Mouse (Mus musculus): ENCODE data around the gene Scarf1. TPM values are rescaled to one million over a fixed set of nuclear protein-coding genes. Genes with fewer than 3 reads are reported as not detected.

Scarf1 gene
- polyA plus RNA-seq, 1 experiment from 2014 or later = 3.6 TPM

GRCm38 (mm10) chr11:75574378-75575123 lies 61.2 kb downstream of the Scarf1 start:
- ATAC-seq = no peak
- Histone ChIP-seq H3K9ac (replicated peaks; ENCODE audit: low read depth, low read length) (no peak overlapping the region), H3K4me2 (ENCODE audit: low read length) (no peak overlapping the region), H3K4me1 (replicated peaks; ENCODE audit: control insufficient read depth, insufficient read depth, low read length) (peaks cover 14% of the 10 kb centered on the region), H3K4me3 (replicated peaks; ENCODE audit: low read length) (no peak overlapping the region), H3K27ac (ENCODE audit: low read length) (no peak overlapping the region), H3K9me3 (ENCODE audit: control insufficient read depth, low read length) (no peaks in the 10 kb centered on the region), H3K27me3 (replicated peaks; ENCODE audit: control insufficient read depth, insufficient read depth, low read length) (no peaks in the 10 kb centered on the region), H3K36me3 (ENCODE audit: control insufficient read depth, insufficient read depth) (peaks cover 1% of the 10 kb centered on the region; the same call in 1 of the 2 replicates)
- 84% methylated on average over 5 of the region's 5 CpGs for WGBS

- WGBS = 81% methylated on average over 9 of the region's 9 CpGs
- Histone ChIP-seq H3K4me3 (replicated peaks; ENCODE audit: low read length) (no peak overlapping the region), H3K9ac (replicated peaks; ENCODE audit: low read depth, low read length) (no peak overlapping the region), H3K9me3 (ENCODE audit: control insufficient read depth, low read length) (no peaks in the 10 kb centered on the region), H3K4me2 (ENCODE audit: low read length) (no peak overlapping the region), H3K27ac (ENCODE audit: low read length) (no peak overlapping the region), H3K36me3 (ENCODE audit: control insufficient read depth, insufficient read depth) (no peaks in the 10 kb centered on the region), H3K27me3 (replicated peaks; ENCODE audit: control insufficient read depth, insufficient read depth, low read length) (no peaks in the 10 kb centered on the region), H3K4me1 (replicated peaks; ENCODE audit: control insufficient read depth, insufficient read depth, low read length) (peaks cover 14% of the 10 kb centered on the region)
- ATAC-seq = no peak
Measured at GRCm38 (mm10) chr11:75575560-75576123, 62.3 kb downstream of the Scarf1 start.

MicroRNAs encoded within 50 kb of the gene (microRNA counts, 519-probe panel; counts per million panel counts)
- 3,746 counts per million, percentile 91 among the panel's probes with 10 or more counts for microRNA mmu-miR-22

Small RNA genes within 50 kb of the gene (microRNA-seq; reads per million reads assigned to microRNA genes)
- gene Mir22 (3,473 reads per million, percentile 88 among the genes with 10 or more reads in this experiment), gene Mir3971 (not detected)

Other genes with a start within 250 kb of the Scarf1 start
- 67.1 and 71.5 TPM in 2 replicates for gene Rpa1, start 165.2 kb upstream of the Scarf1 start, polyA plus RNA-seq (2015; fragmentation: Nextera tagmentation; extraction: Ambion mirVana)
- 15.0 and 19.0 TPM in 2 replicates for gene Smyd4, start 165.1 kb upstream of the Scarf1 start, polyA plus RNA-seq (2015; fragmentation: Nextera tagmentation; extraction: Ambion mirVana)
- 24.3 and 44.3 TPM in 2 replicates for gene Serpinf1, start 90.8 kb upstream of the Scarf1 start, polyA plus RNA-seq (2015; fragmentation: Nextera tagmentation; extraction: Ambion mirVana)
- not detected in 2 replicates for gene Serpinf2, start 73.9 kb upstream of the Scarf1 start, polyA plus RNA-seq (2015; fragmentation: Nextera tagmentation; extraction: Ambion mirVana)
- gene Wdr81, start 58.8 kb upstream of the Scarf1 start, polyA plus RNA-seq (2015; fragmentation: Nextera tagmentation; extraction: Ambion mirVana) = 9.2 and 10.0 TPM in 2 replicates
- gene Tlcd2, start 51.8 kb upstream of the Scarf1 start, polyA plus RNA-seq (2015; fragmentation: Nextera tagmentation; extraction: Ambion mirVana) = 1.4 and 1.6 TPM in 2 replicates
- 54.8 and 58.5 TPM in 2 replicates for gene Prpf8, start 26.7 kb upstream of the Scarf1 start, polyA plus RNA-seq (2015; fragmentation: Nextera tagmentation; extraction: Ambion mirVana)
- 1.2 and 1.3 TPM in 2 replicates for gene Rilp, start 3.4 kb upstream of the Scarf1 start, polyA plus RNA-seq (2015; fragmentation: Nextera tagmentation; extraction: Ambion mirVana)
- gene Slc43a2, start 18.2 kb downstream of the Scarf1 start, polyA plus RNA-seq (2015; fragmentation: Nextera tagmentation; extraction: Ambion mirVana) = 12.5 and 16.4 TPM in 2 replicates
- gene Pitpna, start 74.6 kb downstream of the Scarf1 start, polyA plus RNA-seq (2015; fragmentation: Nextera tagmentation; extraction: Ambion mirVana) = 86.1 and 90.2 TPM in 2 replicates
- 54.4 and 59.3 TPM in 2 replicates for gene Inpp5k, start 117.4 kb downstream of the Scarf1 start, polyA plus RNA-seq (2015; fragmentation: Nextera tagmentation; extraction: Ambion mirVana)
- 11.3 and 11.9 TPM in 2 replicates for gene Myo1c, start 137.0 kb downstream of the Scarf1 start, polyA plus RNA-seq (2015; fragmentation: Nextera tagmentation; extraction: Ambion mirVana)
- 130 and 142 TPM in 2 replicates for gene Crk, start 165.7 kb downstream of the Scarf1 start, polyA plus RNA-seq (2015; fragmentation: Nextera tagmentation; extraction: Ambion mirVana)
- 1,407 and 1,506 TPM in 2 replicates for gene Ywhae, start 219.3 kb downstream of the Scarf1 start, polyA plus RNA-seq (2015; fragmentation: Nextera tagmentation; extraction: Ambion mirVana)

All from forebrain, embryonic 16.5 days (tissue).